Mouse (Mus musculus) limb, embryonic 10.5 days (tissue): ENCODE measurements around the gene Unc79. TPM values are rescaled to one million over a fixed set of nuclear protein-coding genes. Genes with fewer than 3 reads are reported as not detected.

Experiments
- DNase-seq: peaks from one replicate; pipeline ENCODE4 v3.0.0-alpha.2; 2017; ENCODE audit warnings: low spot score
- H3K27ac ChIP-seq: fragments of 300-500 bp; sonication (generic); 2 replicates; pipeline ENCODE4 v1.5.1; 2016; ENCODE audit warnings: mild to moderate bottlenecking
- H3K27me3 ChIP-seq: fragments of 300-500 bp; sonication (generic); 2 replicates; pipeline ENCODE4 v1.6.1; 2016; ENCODE audit warnings: low read depth, mild to moderate bottlenecking; ENCODE audit not compliant: poor library complexity, severe bottlenecking
- H3K36me3 ChIP-seq: fragments of 300-500 bp; sonication (generic); 2 replicates; pipeline ENCODE4 v1.6.1; 2016; ENCODE audit warnings: mild to moderate bottlenecking, moderate library complexity
- H3K4me1 ChIP-seq: fragments of 300-500 bp; sonication (generic); 2 replicates; pipeline ENCODE4 v1.6.1; 2016
- H3K4me3 ChIP-seq: fragments of 300-500 bp; sonication (generic); 2 replicates; pipeline ENCODE4 v1.5.1; 2016; ENCODE audit warnings: mild to moderate bottlenecking, moderate library complexity
- H3K9me3 ChIP-seq: fragments of 300-500 bp; sonication (generic); replicated peaks from 2 replicates; pipeline ENCODE4 v1.6.1; 2016; ENCODE audit warnings: mild to moderate bottlenecking
- WGBS: fragments of 180-500 bp; shearing (Covaris S2); methylation state at CpG from one replicate; pipeline ENCODE4 v1.1.7; 2016; 5-methylcytosine and 5-hydroxymethylcytosine counted together
- polyA plus RNA-seq: library from polyadenylated mRNA; unstranded; fragments of >200 nt; fragmentation: Nextera tagmentation; extraction: Ambion mirVana; gene quantifications from 2 replicates; pipeline ENCODE4 v1.2.1, GENCODE M21; 2016

Gene Unc79
- polyA plus RNA-seq, 1 experiment from 2014 or later: 0.05 TPM

DNA sequence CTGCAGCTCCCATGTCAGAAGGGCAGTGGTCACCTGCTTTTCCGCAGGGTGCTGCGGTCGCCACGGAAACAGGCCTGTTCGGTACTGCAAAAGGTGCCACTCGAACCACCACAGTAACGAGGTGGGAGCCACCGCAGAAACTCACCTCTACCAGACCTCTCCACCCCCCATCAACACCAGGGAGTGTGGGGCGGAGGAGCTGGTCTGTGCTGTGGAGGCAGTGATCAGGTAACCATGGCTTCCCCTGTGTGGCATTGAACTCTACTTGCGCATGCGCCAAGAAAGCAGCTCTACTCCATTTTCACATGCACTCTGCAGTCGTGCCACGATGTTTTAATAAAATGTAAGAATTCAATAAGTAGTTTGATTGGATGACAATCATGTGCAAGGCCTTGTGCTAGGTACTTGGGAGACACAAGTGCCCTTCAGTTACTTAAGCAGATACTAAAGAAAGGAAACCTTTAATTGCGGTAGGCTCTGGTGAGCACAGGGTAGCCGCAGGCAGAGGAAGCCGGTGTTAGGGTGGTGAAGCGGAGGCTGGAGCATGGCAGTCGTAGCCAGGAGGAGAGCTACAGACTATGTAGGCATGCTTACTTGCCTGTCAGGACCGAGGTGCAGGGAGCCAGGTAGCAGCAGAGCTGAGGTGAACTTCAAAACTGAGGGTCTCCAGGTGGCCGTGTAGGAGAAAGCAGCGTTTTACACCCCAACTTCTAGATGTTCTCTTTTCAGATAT, 110.8 kb downstream of the Unc79 start:
- 85% methylated on average over 21 of the region's 21 CpGs for WGBS

GRCm38 (mm10) chr12:103060791-103061190, 112.1 kb downstream of the Unc79 start:
- H3K36me3 ChIP-seq: no peaks in the 10 kb centered on the region
- H3K27me3 ChIP-seq: no peaks in the 10 kb centered on the region
- H3K4me3 ChIP-seq: no peak overlapping the region
- no peaks in the 10 kb centered on the region for H3K9me3 ChIP-seq
- H3K4me1 ChIP-seq: peaks cover 4% of the 10 kb centered on the region; the same call in 1 of the 2 replicates
- H3K27ac ChIP-seq: no peak overlapping the region
- WGBS: 93% methylated on average over 10 of the region's 10 CpGs
- DNase-seq: peak; percentile 5

More for the DNA sequence above, 110.8 kb downstream of the Unc79 start:
- H3K4me1 ChIP-seq: peaks cover 4% of the 10 kb centered on the region; the same call in 1 of the 2 replicates
- H3K27me3 ChIP-seq: no peaks in the 10 kb centered on the region
- H3K27ac ChIP-seq: no peak overlapping the region
- no peaks in the 10 kb centered on the region for H3K9me3 ChIP-seq
- no peaks in the 10 kb centered on the region for H3K36me3 ChIP-seq
- no peak for DNase-seq
- no peak overlapping the region for H3K4me3 ChIP-seq

DNA sequence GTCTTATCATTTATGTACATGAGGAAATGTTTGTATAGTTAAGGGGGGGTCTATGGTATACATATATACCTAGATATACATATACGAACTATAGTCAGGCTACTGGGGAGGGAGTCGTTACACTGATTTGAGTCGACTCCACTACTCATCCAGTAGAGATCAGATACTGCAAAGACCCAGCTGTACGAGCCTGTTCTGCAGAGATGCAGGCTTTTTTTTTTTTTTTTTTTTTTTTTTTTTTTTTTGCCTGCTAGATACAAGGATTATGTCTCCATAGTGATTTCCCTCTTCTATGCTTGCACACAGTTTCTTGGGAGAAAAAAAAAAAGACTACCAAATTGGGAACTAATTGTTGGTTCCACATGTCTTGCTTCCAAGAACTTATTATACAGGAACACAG, 113.5 kb downstream of the Unc79 start:
- H3K27me3 ChIP-seq: no peaks in the 10 kb centered on the region
- H3K4me3 ChIP-seq: no peak overlapping the region
- H3K9me3 ChIP-seq: no peaks in the 10 kb centered on the region
- H3K27ac ChIP-seq: no peak overlapping the region
- H3K36me3 ChIP-seq: no peaks in the 10 kb centered on the region
- 89% methylated on average over 4 of the region's 4 CpGs for WGBS
- peaks cover 4% of the 10 kb centered on the region; the same call in 1 of the 2 replicates for H3K4me1 ChIP-seq
- DNase-seq: no peak

- no peaks in the 10 kb centered on the region for H3K36me3 ChIP-seq
- H3K27ac ChIP-seq: no peak overlapping the region
- no peaks in the 10 kb centered on the region for H3K4me1 ChIP-seq
- WGBS: 22% methylated on average over 3 of the region's 3 CpGs
- DNase-seq: peak; percentile 28
- no peak overlapping the region for H3K4me3 ChIP-seq
- no peaks in the 10 kb centered on the region for H3K9me3 ChIP-seq
- no peaks in the 10 kb centered on the region for H3K27me3 ChIP-seq
These were observed 116.3 kb downstream of the Unc79 start for GRCm38 (mm10) chr12:103064944-103065343.

GRCm38 (mm10) chr12:103068161-103068560, 119.5 kb downstream of the Unc79 start:
- Histone ChIP-seq H3K27ac (no peak overlapping the region), H3K36me3 (no peaks in the 10 kb centered on the region), H3K4me1 (no peaks in the 10 kb centered on the region), H3K9me3 (no peaks in the 10 kb centered on the region), H3K27me3 (no peaks in the 10 kb centered on the region), H3K4me3 (no peak overlapping the region)
- DNase-seq: no peak
- WGBS: 94% methylated on average over 5 of the region's 5 CpGs

DNA sequence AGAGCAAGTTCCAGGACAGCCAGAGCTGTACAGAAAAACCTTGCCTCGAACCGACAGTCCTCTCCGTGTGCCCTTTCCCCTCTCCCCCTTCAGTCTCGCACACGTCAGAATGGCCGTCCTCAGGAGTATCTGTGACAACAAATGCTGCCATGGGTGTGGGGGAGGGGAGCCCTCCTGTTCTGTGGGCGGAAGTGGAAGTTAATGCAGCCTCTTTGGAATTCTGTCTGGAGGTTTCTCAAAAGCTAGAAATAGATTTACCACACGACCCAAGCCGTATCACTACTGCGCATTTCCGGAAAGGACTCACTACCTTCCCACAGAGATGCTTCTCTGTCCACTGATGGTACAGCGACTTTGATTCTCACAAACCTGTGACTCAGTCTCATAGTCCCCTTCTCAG, 120.9 kb downstream of the Unc79 start:
- no peak for DNase-seq
- Histone ChIP-seq H3K9me3 (no peaks in the 10 kb centered on the region), H3K27ac (no peak overlapping the region), H3K36me3 (no peaks in the 10 kb centered on the region), H3K4me1 (no peaks in the 10 kb centered on the region), H3K27me3 (no peaks in the 10 kb centered on the region), H3K4me3 (no peak overlapping the region)
- WGBS: 71% methylated on average over 12 of the region's 12 CpGs

- Histone ChIP-seq H3K27ac (no peak overlapping the region), H3K27me3 (no peaks in the 10 kb centered on the region), H3K4me3 (no peak overlapping the region), H3K36me3 (no peaks in the 10 kb centered on the region), H3K4me1 (no peaks in the 10 kb centered on the region), H3K9me3 (no peaks in the 10 kb centered on the region)
- 95% methylated on average over 4 of the region's 4 CpGs for WGBS
- no peak for DNase-seq
These were observed 125.3 kb downstream of the Unc79 start for GRCm38 (mm10) chr12:103073953-103074352.

DNA sequence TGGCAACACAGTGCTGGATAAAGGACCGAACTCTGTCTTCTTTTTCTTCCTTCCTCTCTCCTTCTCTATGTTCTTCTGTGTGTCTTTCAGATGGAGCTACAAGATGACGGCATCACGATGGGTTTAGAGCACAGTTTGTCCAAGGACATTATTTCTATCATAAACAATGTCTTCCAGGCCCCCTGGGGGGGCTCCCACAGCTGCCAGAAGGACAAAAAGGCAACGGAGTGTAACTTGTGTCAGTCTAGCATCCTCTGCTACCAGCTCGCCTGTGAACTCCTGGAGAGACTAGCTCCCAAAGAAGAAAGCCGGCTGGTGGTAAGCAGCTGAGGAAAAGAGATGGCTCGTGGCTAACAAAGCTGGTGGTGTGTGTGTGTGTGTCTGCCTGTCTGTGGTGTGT, 130.1 kb downstream of the Unc79 start:
- WGBS: 83% methylated on average over 7 of the region's 7 CpGs

GRCm38 (mm10) chr12:103080055-103080454, 131.4 kb downstream of the Unc79 start:
- WGBS: 81% methylated on average over 3 of the region's 3 CpGs
- no peak overlapping the region for H3K27ac ChIP-seq
- no peaks in the 10 kb centered on the region for H3K27me3 ChIP-seq
- no peaks in the 10 kb centered on the region for H3K4me1 ChIP-seq
- H3K4me3 ChIP-seq: no peak overlapping the region
- no peaks in the 10 kb centered on the region for H3K9me3 ChIP-seq
- H3K36me3 ChIP-seq: no peaks in the 10 kb centered on the region
- no peak for DNase-seq

More for the DNA sequence above, 130.1 kb downstream of the Unc79 start:
- Histone ChIP-seq H3K4me1 (no peaks in the 10 kb centered on the region), H3K27ac (no peak overlapping the region), H3K4me3 (no peak overlapping the region), H3K27me3 (no peaks in the 10 kb centered on the region), H3K36me3 (no peaks in the 10 kb centered on the region), H3K9me3 (no peaks in the 10 kb centered on the region)
- DNase-seq: no peak

- Histone ChIP-seq H3K9me3 (no peaks in the 10 kb centered on the region), H3K27me3 (no peaks in the 10 kb centered on the region), H3K27ac (no peak overlapping the region), H3K36me3 (no peaks in the 10 kb centered on the region), H3K4me3 (no peak overlapping the region), H3K4me1 (no peaks in the 10 kb centered on the region)
- no peak for DNase-seq
- WGBS: 81% methylated on average over 6 of the region's 6 CpGs
These were observed 143.2 kb downstream of the Unc79 start for GRCm38 (mm10) chr12:103091831-103092230.

DNA sequence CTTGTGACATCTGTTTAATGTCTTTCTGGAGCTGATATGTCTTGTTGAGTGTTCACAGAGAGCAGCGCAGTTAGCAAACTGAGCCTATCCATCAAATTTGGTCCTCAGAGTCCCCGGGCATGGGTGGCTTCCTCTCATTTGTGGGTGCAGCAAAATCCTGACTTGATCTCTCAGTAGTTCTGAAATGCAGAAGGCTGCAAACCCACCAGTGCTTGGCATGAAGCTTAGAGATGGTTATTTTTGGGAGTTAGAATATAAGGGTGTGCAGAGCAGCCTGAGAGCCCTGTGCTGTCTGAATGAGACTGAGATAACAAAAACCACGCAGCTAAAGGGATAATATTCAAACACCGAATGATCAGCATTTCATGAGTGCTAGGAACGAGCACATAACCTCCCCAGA, 146.5 kb downstream of the Unc79 start:
- WGBS: 76% methylated on average over 5 of the region's 5 CpGs
- no peaks in the 10 kb centered on the region for H3K36me3 ChIP-seq
- no peak for DNase-seq
- H3K4me1 ChIP-seq: no peaks in the 10 kb centered on the region
- H3K27me3 ChIP-seq: no peaks in the 10 kb centered on the region
- H3K27ac ChIP-seq: no peak overlapping the region
- no peak overlapping the region for H3K4me3 ChIP-seq
- H3K9me3 ChIP-seq: no peaks in the 10 kb centered on the region

DNA sequence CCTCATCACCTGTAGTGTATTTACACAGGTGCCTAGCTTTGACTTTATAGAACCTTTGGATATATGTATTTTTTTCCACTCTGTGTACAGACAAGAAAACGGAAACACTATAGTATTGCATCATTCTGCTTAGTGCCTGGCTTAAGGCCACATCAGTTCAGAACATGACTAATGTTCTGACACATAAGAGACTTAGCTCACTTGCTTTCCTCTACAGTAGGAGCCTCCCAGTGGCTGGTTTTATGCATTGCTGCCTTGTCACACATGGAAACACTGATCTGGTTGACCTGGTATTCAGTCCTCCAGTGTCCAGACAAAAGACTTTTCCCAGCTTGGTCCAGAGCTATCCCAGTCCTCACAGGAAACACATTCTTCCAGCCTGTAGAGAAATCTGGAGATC, 150.5 kb downstream of the Unc79 start:
- WGBS: 89% methylated on average over 1 of the region's 1 CpGs
- no peak for DNase-seq

GRCm38 (mm10) chr12:103100088-103100487, 151.4 kb downstream of the Unc79 start:
- no peak for DNase-seq
- 76% methylated on average over 5 of the region's 5 CpGs for WGBS

More for the DNA sequence above, 150.5 kb downstream of the Unc79 start:
- Histone ChIP-seq H3K27me3 (no peaks in the 10 kb centered on the region), H3K4me3 (no peak overlapping the region), H3K9me3 (no peaks in the 10 kb centered on the region), H3K36me3 (no peaks in the 10 kb centered on the region), H3K4me1 (peaks cover 6% of the 10 kb centered on the region), H3K27ac (no peak overlapping the region)

DNA sequence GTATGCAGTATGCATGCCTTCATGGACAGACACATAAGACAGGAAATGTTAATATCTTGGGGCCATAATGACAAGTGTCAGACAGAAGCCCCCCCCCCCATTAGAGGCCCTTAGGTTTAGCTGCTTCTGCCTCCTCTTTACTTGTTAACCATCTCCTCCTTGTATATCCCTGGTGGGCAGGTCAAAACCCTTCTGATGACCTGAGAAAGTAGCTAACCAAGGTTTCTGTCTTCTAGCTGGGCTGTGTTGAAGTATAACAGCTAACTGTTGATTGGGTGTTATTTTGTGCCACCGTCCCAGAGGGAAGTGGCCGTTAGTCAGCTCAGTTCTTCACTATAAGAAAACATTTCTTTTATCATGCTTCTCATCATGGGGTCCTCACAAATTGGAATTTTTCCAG, 154.4 kb downstream of the Unc79 start:
- DNase-seq: no peak
- no peaks in the 10 kb centered on the region for H3K27me3 ChIP-seq
- H3K9me3 ChIP-seq: no peaks in the 10 kb centered on the region
- no peak overlapping the region for H3K27ac ChIP-seq
- no peaks in the 10 kb centered on the region for H3K36me3 ChIP-seq
- peaks cover 6% of the 10 kb centered on the region for H3K4me1 ChIP-seq
- no peak overlapping the region for H3K4me3 ChIP-seq
- WGBS: 73% methylated on average over 2 of the region's 2 CpGs

More at GRCm38 (mm10) chr12:103100088-103100487, 151.4 kb downstream of the Unc79 start:
- H3K9me3 ChIP-seq: no peaks in the 10 kb centered on the region
- no peak overlapping the region for H3K27ac ChIP-seq
- no peaks in the 10 kb centered on the region for H3K27me3 ChIP-seq
- no peak overlapping the region for H3K4me3 ChIP-seq
- H3K4me1 ChIP-seq: peaks cover 6% of the 10 kb centered on the region
- no peaks in the 10 kb centered on the region for H3K36me3 ChIP-seq
